Mouse (Mus musculus) testis, adult 2 months (tissue): ENCODE data around the gene Fgf23.

ENCODE experiments used
- CTCF ChIP-seq: fragments of 200-500 bp; IDR thresholded peaks from 2 replicates; pipeline ENCODE4 v1.5.1; 2012; ENCODE audit warnings: low read depth, mild to moderate bottlenecking, inconsistent platforms, low read length, moderate library complexity; ENCODE audit not compliant: control insufficient read depth, insufficient read depth, insufficient replicate concordance
- POLR2A ChIP-seq: fragments of 200-500 bp; IDR thresholded peaks from 2 replicates; pipeline ENCODE4 v1.6.1; 2012; ENCODE audit warnings: low read depth, mild to moderate bottlenecking, inconsistent platforms, low read length, moderate library complexity; ENCODE audit not compliant: control insufficient read depth

DNA sequence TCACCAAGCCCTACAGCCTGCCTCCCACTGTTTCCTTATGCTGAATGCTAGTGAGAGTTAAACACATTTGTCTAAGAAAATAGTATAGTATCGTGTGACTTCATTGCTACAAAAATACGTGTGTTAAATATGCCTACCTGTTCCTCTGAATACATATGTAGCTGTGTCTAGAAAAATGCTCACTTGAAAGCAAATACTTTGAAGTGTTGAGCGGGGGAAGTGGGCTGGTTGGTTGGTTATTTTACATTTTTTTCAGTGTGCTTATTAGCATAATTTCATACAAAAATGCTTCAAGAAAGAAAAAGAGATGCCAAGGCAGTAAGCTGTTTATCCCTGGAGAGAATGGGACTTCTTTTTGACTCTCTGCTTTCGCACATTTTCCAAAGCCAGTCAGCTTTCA lies 12.7 kb upstream of the Fgf23 start:
- TF ChIP-seq POLR2A (no peak), CTCF (no peak)
